Mouse (Mus musculus) limb, embryonic 15.5 days (tissue): ENCODE data around the gene Srsf12. TPM values are rescaled to one million over a fixed set of nuclear protein-coding genes. Genes with fewer than 3 reads are reported as not detected.

ENCODE experiments used
- polyA plus RNA-seq: library from polyadenylated mRNA; unstranded; fragments of >200 nt; fragmentation: Nextera tagmentation; extraction: Ambion mirVana; gene quantifications from 2 replicates; pipeline ENCODE4 v1.2.1, GENCODE M21; 2015

Srsf12 gene
- polyA plus RNA-seq, 1 experiment from 2014 or later: 13.8 TPM

Other genes with a start within 250 kb of the Srsf12 start
- gene Rragd, start 226.0 kb upstream of the Srsf12 start, polyA plus RNA-seq: 13.1 and 17.3 TPM in 2 replicates
- 43.3 and 49.1 TPM in 2 replicates for gene Ube2j1, start 177.6 kb upstream of the Srsf12 start, polyA plus RNA-seq
- gene Gabrr2, start 146.0 kb upstream of the Srsf12 start, polyA plus RNA-seq: 0.78 and 0.90 TPM in 2 replicates
- 0.06 TPM in 1 of 2 replicates, not detected in the other for gene Gabrr1, start 76.5 kb upstream of the Srsf12 start, polyA plus RNA-seq
- 1.5 and 1.7 TPM in 2 replicates for gene Pm20d2, start 19.3 kb upstream of the Srsf12 start, polyA plus RNA-seq
- gene Pnrc1, start 81.2 kb downstream of the Srsf12 start, polyA plus RNA-seq: 83.8 and 98.1 TPM in 2 replicates
- 21.2 and 21.6 TPM in 2 replicates for gene Rngtt, start 101.3 kb downstream of the Srsf12 start, polyA plus RNA-seq